In the genomic region with DNA sequence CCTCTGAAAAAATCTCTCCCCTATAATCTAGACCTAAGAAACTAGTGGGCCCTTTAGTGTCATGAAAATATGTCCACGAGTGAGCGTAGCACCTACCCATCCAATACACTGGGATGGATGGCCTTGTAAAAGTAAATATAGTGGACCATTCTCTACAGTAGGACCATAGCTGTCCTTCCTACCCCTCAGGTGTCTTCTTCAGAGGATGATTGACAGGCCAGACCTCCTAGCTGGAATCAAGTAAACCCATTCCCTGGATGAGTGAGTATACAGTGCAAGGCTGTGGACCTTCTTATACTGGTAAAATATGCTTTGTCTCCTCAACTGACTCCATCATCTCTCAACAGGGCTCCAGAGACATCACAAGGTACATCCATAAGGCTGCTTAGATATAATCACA, we compare ENCODE assay signal across 19 mouse cellular contexts.
"Had no signal": no experiment of that assay in that cellular context is flagged by ENCODE, and none has a peak within 500 bp of the region (broad histone marks: within the 10 kb centered on the region; RNA-seq: fewer than 3 reads in every experiment).

No protein-coding gene starts in this region.

- DNase-seq: gastrocnemius, adult 2 months; gastrocnemius, postnatal 10 days; gastrocnemius, postnatal 25 days; liver, embryonic 13.5 days; liver, postnatal 0 days had no signal

- H3K4me1 ChIP-seq: heart, embryonic 10.5 days; hindbrain, embryonic 10.5 days; hindbrain, embryonic 12.5 days; intestine, embryonic 15.5 days; limb, embryonic 10.5 days; liver, embryonic 13.5 days; liver, embryonic 15.5 days had no signal

- H3K9ac ChIP-seq: heart, embryonic 12.5 days; heart, embryonic 15.5 days; hindbrain, embryonic 12.5 days; hindbrain, embryonic 14.5 days; intestine, embryonic 15.5 days; limb, embryonic 12.5 days; liver, embryonic 13.5 days; liver, embryonic 15.5 days; liver, postnatal 0 days had no signal

- ATAC-seq: hindbrain, embryonic 16.5 days; inflammation-experienced regulatory T-cells, adult 6 months; intestine, embryonic 15.5 days; intestine, postnatal 0 days; liver, postnatal 0 days had no signal

- H3K27me3 ChIP-seq: heart, embryonic 12.5 days; heart, embryonic 15.5 days; hindbrain, embryonic 12.5 days; intestine, embryonic 15.5 days; limb, embryonic 12.5 days; liver, embryonic 13.5 days; liver, embryonic 15.5 days had no signal

- H3K27ac ChIP-seq: gastrocnemius, adult 2 months; heart, embryonic 10.5 days; heart, embryonic 15.5 days; hindbrain, embryonic 10.5 days; hindbrain, embryonic 12.5 days; hindbrain, embryonic 14.5 days; intestine, embryonic 15.5 days; limb, embryonic 10.5 days; limb, embryonic 12.5 days; liver, embryonic 13.5 days; liver, embryonic 15.5 days had no signal

- H3K4me2 ChIP-seq: heart, embryonic 12.5 days; heart, embryonic 15.5 days; hindbrain, embryonic 12.5 days; hindbrain, embryonic 14.5 days; intestine, embryonic 15.5 days; limb, embryonic 12.5 days; liver, embryonic 11.5 days; liver, embryonic 13.5 days; liver, embryonic 15.5 days had no signal

- H3K36me3 ChIP-seq: heart, embryonic 10.5 days; heart, embryonic 12.5 days; heart, embryonic 15.5 days; hindbrain, embryonic 10.5 days; hindbrain, embryonic 12.5 days; intestine, embryonic 15.5 days; limb, embryonic 10.5 days; limb, embryonic 12.5 days; liver, embryonic 13.5 days; liver, embryonic 15.5 days had no signal

- H3K4me3 ChIP-seq: gastrocnemius, adult 2 months; heart, embryonic 10.5 days; heart, embryonic 12.5 days; heart, embryonic 15.5 days; hindbrain, embryonic 10.5 days; hindbrain, embryonic 12.5 days; intestine, embryonic 15.5 days; limb, embryonic 10.5 days; limb, embryonic 12.5 days; liver, embryonic 13.5 days; liver, embryonic 15.5 days had no signal

- H3K9me3 ChIP-seq: heart, embryonic 10.5 days; heart, embryonic 12.5 days; heart, embryonic 15.5 days; hindbrain, embryonic 10.5 days; hindbrain, embryonic 12.5 days; intestine, embryonic 15.5 days; limb, embryonic 10.5 days; limb, embryonic 12.5 days; liver, embryonic 13.5 days; liver, embryonic 15.5 days had no signal
